Mouse (Mus musculus) left cerebral cortex, adult 8-10 months (tissue): ENCODE results near the gene Slc27a1. TPM values are rescaled to one million over a fixed set of nuclear protein-coding genes. Genes with fewer than 3 reads are reported as not detected.

Experiments used
- DNase-seq, 2 experiments: peaks; one replicate each; pipeline ENCODE4 v3.0.0; 2022; ENCODE audit warnings: low spot score in 2 of 2
- total RNA-seq, 4 experiments: library from RNA; stranded (reverse); gene quantifications; 2 replicates each; pipeline ENCODE4 v1.2.4; 2022

Gene Slc27a1
- total RNA-seq, 4 experiments from 2014 or later = 94.4 to 105 (median 97.5) TPM

- no peak for DNase-seq
These were observed 14.0 kb upstream of the Slc27a1 start for GRCm38 (mm10) chr8:71554644-71555043.

- no peak for DNase-seq
These were observed 10.4 kb upstream of the Slc27a1 start, which contains the start of gene Tmem221 for GRCm38 (mm10) chr8:71558071-71558957. TSS of gene Tmem221 (minus strand) at chr8:71558871.

- no peak for DNase-seq
These were observed 9.6 kb upstream of the Slc27a1 start for GRCm38 (mm10) chr8:71558958-71559690.

- no peak for DNase-seq
These were observed 8.6 kb upstream of the Slc27a1 start for GRCm38 (mm10) chr8:71560071-71560470.

- DNase-seq = no peak
These were observed 7.9 kb upstream of the Slc27a1 start for GRCm38 (mm10) chr8:71560765-71561164.

GRCm38 (mm10) chr8:71561401-71561800, 7.3 kb upstream of the Slc27a1 start:
- peak in 1 of 2 experiments; percentile 50 for DNase-seq

GRCm38 (mm10) chr8:71562751-71563150, 5.9 kb upstream of the Slc27a1 start:
- DNase-seq = peak in 1 of 2 experiments; percentile 65

- no peak for DNase-seq
These were observed 4.7 kb upstream of the Slc27a1 start for GRCm38 (mm10) chr8:71563992-71564391.

GRCm38 (mm10) chr8:71566501-71566900, 2.2 kb upstream of the Slc27a1 start, which contains the start of gene Nxnl1:
TSS of gene Nxnl1 (minus strand) at chr8:71566601.
- no peak for DNase-seq

- no peak for DNase-seq
These were observed 1.1 kb upstream of the Slc27a1 start for GRCm38 (mm10) chr8:71567587-71567986.

GRCm38 (mm10) chr8:71568941-71569340, 259 bp downstream of the Slc27a1 start:
- DNase-seq = no peak

- peak; percentile 87 to 93 for DNase-seq
These were observed 946 bp downstream of the Slc27a1 start for GRCm38 (mm10) chr8:71569366-71570290.

GRCm38 (mm10) chr8:71570291-71570954, 1.7 kb downstream of the Slc27a1 start:
- DNase-seq = peak; percentile 87 to 99

- no peak for DNase-seq
These were observed 3.4 kb downstream of the Slc27a1 start for GRCm38 (mm10) chr8:71572077-71572476.

- peak; percentile 81 to 93 for DNase-seq
These were observed 4.4 kb downstream of the Slc27a1 start for GRCm38 (mm10) chr8:71572847-71573633.

GRCm38 (mm10) chr8:71574426-71574825, 5.7 kb downstream of the Slc27a1 start:
- DNase-seq = no peak

- no peak for DNase-seq
These were observed 6.3 kb downstream of the Slc27a1 start for GRCm38 (mm10) chr8:71575020-71575419.

- no peak for DNase-seq
These were observed 9.2 kb downstream of the Slc27a1 start for GRCm38 (mm10) chr8:71577856-71578387.

GRCm38 (mm10) chr8:71579009-71579408, 10.3 kb downstream of the Slc27a1 start:
- DNase-seq = no peak
